Mouse (Mus musculus) limb, embryonic 15.5 days (tissue): ENCODE results near the gene Cfdp1. TPM values are rescaled to one million over a fixed set of nuclear protein-coding genes. Genes with fewer than 3 reads are reported as not detected.
A peak's percentile ranks its signal among the peaks of the same experiment; 100 is the strongest.

ENCODE experiments used
- ATAC-seq: fragments of 200-750 bp; cut with Nextera tagmentation; 2 replicates; pipeline ENCODE4 v1.8.0; 2017; ENCODE audit warnings: low read depth, moderate TSS enrichment; ENCODE audit not compliant: insufficient number of reproducible peaks, low FRiP score, low TSS enrichment
- H3K27ac ChIP-seq: fragments of 300-500 bp; sonication (generic); 2 replicates; pipeline ENCODE4 v1.5.1; 2015; ENCODE audit warnings: moderate library complexity, mild to moderate bottlenecking, inconsistent platforms
- H3K27me3 ChIP-seq: fragments of 300-500 bp; sonication (generic); 2 replicates; pipeline ENCODE4 v1.6.1; 2015; ENCODE audit warnings: inconsistent platforms
- H3K36me3 ChIP-seq: fragments of 300-500 bp; sonication (generic); 2 replicates; pipeline ENCODE4 v1.6.1; 2015; ENCODE audit warnings: inconsistent platforms
- H3K4me1 ChIP-seq: fragments of 300-500 bp; sonication (generic); 2 replicates; pipeline ENCODE4 v1.6.1; 2015; ENCODE audit warnings: inconsistent platforms
- H3K4me2 ChIP-seq: fragments of 300-500 bp; sonication (generic); 2 replicates; pipeline ENCODE4 v1.6.1; 2015; ENCODE audit warnings: mild to moderate bottlenecking, inconsistent platforms
- H3K4me3 ChIP-seq: fragments of 300-500 bp; sonication (generic); 2 replicates; pipeline ENCODE4 v1.5.1; 2015; ENCODE audit warnings: mild to moderate bottlenecking, inconsistent platforms
- H3K9ac ChIP-seq: fragments of 300-500 bp; sonication (generic); 2 replicates; pipeline ENCODE4 v1.6.1; 2015; ENCODE audit warnings: inconsistent platforms
- H3K9me3 ChIP-seq: fragments of 300-500 bp; sonication (generic); 2 replicates; pipeline ENCODE4 v1.6.1; 2016; ENCODE audit warnings: inconsistent platforms
- WGBS: fragments of 180-500 bp; shearing (Covaris S2); methylation state at CpG from one replicate; pipeline ENCODE4 v1.1.7; 2015; 5-methylcytosine and 5-hydroxymethylcytosine counted together
- polyA plus RNA-seq: library from polyadenylated mRNA; unstranded; fragments of >200 nt; fragmentation: Nextera tagmentation; extraction: Ambion mirVana; gene quantifications from 2 replicates; pipeline ENCODE4 v1.2.1, GENCODE M21; 2015

Cfdp1 gene
- polyA plus RNA-seq, 1 experiment from 2014 or later = 232 TPM

GRCm38 (mm10) chr8:111846746-111847145 is 7.3 kb downstream of the Cfdp1 start:
- Histone ChIP-seq H3K27me3 (no peaks in the 10 kb centered on the region), H3K4me3 (no peak overlapping the region), H3K27ac (no peak overlapping the region), H3K4me2 (no peak overlapping the region), H3K9ac (no peak overlapping the region), H3K9me3 (no peaks in the 10 kb centered on the region), H3K4me1 (peaks cover 14% of the 10 kb centered on the region), H3K36me3 (peaks cover 38% of the 10 kb centered on the region)
- 95% methylated on average over 6 of the region's 6 CpGs for WGBS
- ATAC-seq = no peak

- Histone ChIP-seq H3K9ac (no peak overlapping the region), H3K9me3 (no peaks in the 10 kb centered on the region), H3K27ac (no peak overlapping the region), H3K36me3 (peaks cover 46% of the 10 kb centered on the region), H3K4me1 (no peaks in the 10 kb centered on the region), H3K4me2 (no peak overlapping the region), H3K4me3 (no peak overlapping the region), H3K27me3 (no peaks in the 10 kb centered on the region)
- no peak for ATAC-seq
- WGBS = 49% methylated on average over 1 of the region's 1 CpGs
Observed at GRCm38 (mm10) chr8:111835540-111835939, 18.6 kb downstream of the Cfdp1 start.

DNA sequence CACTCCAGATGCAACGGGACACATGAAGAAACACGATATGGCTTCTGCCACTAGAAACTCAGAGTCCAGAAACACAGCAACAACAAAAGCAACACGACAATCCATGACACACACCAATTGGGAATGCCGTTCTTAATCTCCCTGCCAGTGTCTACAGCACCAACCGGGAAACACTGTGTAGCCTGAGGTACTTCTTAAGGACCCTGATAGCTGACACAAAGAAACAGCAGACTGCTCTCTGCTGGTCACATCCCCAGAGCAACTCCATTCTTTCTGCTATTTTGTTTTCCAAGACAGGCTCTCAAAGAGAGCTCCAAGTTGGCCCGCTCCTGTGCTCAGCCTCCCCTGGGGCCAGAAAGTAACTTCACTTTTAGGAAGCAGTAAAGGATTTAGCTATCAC is 20.1 kb downstream of the Cfdp1 start:
- no peak overlapping the region for H3K27ac ChIP-seq

DNA sequence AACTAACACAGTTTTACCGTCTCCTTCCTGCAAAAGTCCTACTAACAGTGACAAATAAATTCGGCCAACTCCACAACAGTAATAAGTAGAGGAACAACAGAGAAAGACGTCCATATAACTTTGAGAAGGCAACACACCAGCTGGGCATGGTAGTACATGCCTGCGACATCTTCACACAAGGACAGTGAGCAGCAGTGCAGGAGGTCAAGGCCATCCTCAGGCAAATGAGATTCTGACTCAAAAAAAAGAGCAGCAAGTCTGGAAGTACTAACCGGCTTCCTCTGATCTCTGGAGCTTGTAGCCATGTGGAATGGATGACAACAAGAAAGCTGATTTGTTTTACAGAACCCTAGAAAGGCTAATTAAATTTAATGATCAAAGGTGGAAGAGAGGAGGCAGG is 21.1 kb downstream of the Cfdp1 start:
- WGBS = 47% methylated on average over 5 of the region's 5 CpGs
- no peak for ATAC-seq
- H3K27me3 ChIP-seq = no peaks in the 10 kb centered on the region

More for the DNA sequence above, 20.1 kb downstream of the Cfdp1 start:
- no peak for ATAC-seq
- no peaks in the 10 kb centered on the region for H3K4me1 ChIP-seq
- peaks cover 45% of the 10 kb centered on the region for H3K36me3 ChIP-seq
- WGBS = 56% methylated on average over 6 of the region's 6 CpGs
- no peaks in the 10 kb centered on the region for H3K27me3 ChIP-seq
- no peak overlapping the region for H3K9ac ChIP-seq
- H3K9me3 ChIP-seq = no peaks in the 10 kb centered on the region
- no peak overlapping the region for H3K4me3 ChIP-seq
- no peak overlapping the region for H3K4me2 ChIP-seq

GRCm38 (mm10) chr8:111831996-111832395 is 22.1 kb downstream of the Cfdp1 start:
- Histone ChIP-seq H3K4me1 (no peaks in the 10 kb centered on the region), H3K4me2 (no peak overlapping the region), H3K36me3 (peaks cover 42% of the 10 kb centered on the region), H3K27ac (no peak overlapping the region), H3K27me3 (no peaks in the 10 kb centered on the region), H3K9ac (no peak overlapping the region), H3K9me3 (no peaks in the 10 kb centered on the region), H3K4me3 (no peak overlapping the region)
- no peak for ATAC-seq
- WGBS = 62% methylated on average over 4 of the region's 4 CpGs

More for the DNA sequence above, 21.1 kb downstream of the Cfdp1 start:
- no peak overlapping the region for H3K4me2 ChIP-seq
- H3K9me3 ChIP-seq = no peaks in the 10 kb centered on the region
- H3K4me3 ChIP-seq = no peak overlapping the region
- H3K36me3 ChIP-seq = peaks cover 45% of the 10 kb centered on the region
- no peaks in the 10 kb centered on the region for H3K4me1 ChIP-seq
- H3K27ac ChIP-seq = no peak overlapping the region
- no peak overlapping the region for H3K9ac ChIP-seq

GRCm38 (mm10) chr8:111828595-111828994 is 25.5 kb downstream of the Cfdp1 start:
- no peak for ATAC-seq
- Histone ChIP-seq H3K4me3 (no peak overlapping the region), H3K36me3 (peaks cover 45% of the 10 kb centered on the region), H3K27me3 (no peaks in the 10 kb centered on the region), H3K4me1 (no peaks in the 10 kb centered on the region), H3K27ac (peak overlapping the region; percentile 54; the same call in 1 of the 2 replicates), H3K4me2 (no peak overlapping the region), H3K9ac (no peak overlapping the region), H3K9me3 (no peaks in the 10 kb centered on the region)
- WGBS = 63% methylated on average over 6 of the region's 6 CpGs

DNA sequence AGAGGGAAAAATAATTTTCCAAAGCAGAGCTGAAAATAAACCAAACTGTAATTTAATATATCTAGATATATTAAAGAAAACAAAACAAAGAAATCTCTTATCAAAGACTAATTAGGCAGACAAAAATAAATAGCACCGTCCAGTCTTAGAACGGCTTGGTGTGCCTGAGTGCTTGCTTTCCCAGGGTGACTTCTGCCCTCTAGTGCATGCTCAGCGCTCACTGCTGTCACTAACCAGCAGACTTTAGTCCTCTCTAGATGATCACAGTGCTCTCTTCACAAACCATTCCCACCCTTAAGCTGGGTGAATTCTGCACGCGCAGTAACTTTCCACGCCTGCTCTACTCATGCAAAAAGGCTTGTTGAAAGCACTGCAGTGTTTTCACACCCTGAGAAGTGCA is 28.9 kb downstream of the Cfdp1 start:
- H3K27ac ChIP-seq = no peak overlapping the region
- no peak for ATAC-seq
- no peaks in the 10 kb centered on the region for H3K9me3 ChIP-seq
- H3K4me2 ChIP-seq = no peak overlapping the region
- no peaks in the 10 kb centered on the region for H3K4me1 ChIP-seq
- no peak overlapping the region for H3K4me3 ChIP-seq
- H3K36me3 ChIP-seq = peaks cover 58% of the 10 kb centered on the region
- WGBS = 72% methylated on average over 6 of the region's 6 CpGs
- no peaks in the 10 kb centered on the region for H3K27me3 ChIP-seq
- no peak overlapping the region for H3K9ac ChIP-seq

- Histone ChIP-seq H3K36me3 (peaks cover 61% of the 10 kb centered on the region), H3K4me3 (no peak overlapping the region), H3K9me3 (no peaks in the 10 kb centered on the region), H3K27ac (no peak overlapping the region), H3K9ac (no peak overlapping the region), H3K4me2 (no peak overlapping the region), H3K4me1 (no peaks in the 10 kb centered on the region), H3K27me3 (no peaks in the 10 kb centered on the region)
- 95% methylated on average over 5 of the region's 5 CpGs for WGBS
- no peak for ATAC-seq
Observed at GRCm38 (mm10) chr8:111824334-111824733, 29.8 kb downstream of the Cfdp1 start.

DNA sequence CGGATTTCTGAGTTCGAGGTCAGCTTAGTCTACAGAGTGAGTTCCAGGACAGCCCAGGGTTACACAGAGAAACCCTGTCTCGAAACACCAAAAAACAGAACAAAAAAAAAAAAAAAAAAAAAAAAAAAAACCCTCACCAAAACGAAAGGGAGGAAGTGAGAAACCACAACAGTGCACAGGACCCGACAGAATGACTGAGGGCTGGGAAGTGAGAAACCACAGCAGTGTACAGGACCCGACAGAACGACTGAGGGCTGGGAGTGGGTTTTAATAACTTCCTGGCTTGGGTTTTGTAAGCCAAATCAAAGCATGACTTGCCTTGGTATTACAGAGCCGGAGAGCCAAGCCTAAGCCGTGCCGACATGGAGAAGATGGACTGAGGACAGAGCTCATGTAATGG is 32.9 kb downstream of the Cfdp1 start:
- no peaks in the 10 kb centered on the region for H3K27me3 ChIP-seq
- no peak overlapping the region for H3K4me2 ChIP-seq
- no peak overlapping the region for H3K9ac ChIP-seq
- no peak overlapping the region for H3K4me3 ChIP-seq
- H3K36me3 ChIP-seq = peaks cover 58% of the 10 kb centered on the region
- 73% methylated on average over 10 of the region's 10 CpGs for WGBS
- 0 out of 2 replicates have a peak, but pooled peaks cover 2% of the 10 kb centered on the region for H3K4me1 ChIP-seq
- no peaks in the 10 kb centered on the region for H3K9me3 ChIP-seq
- ATAC-seq = no peak
- H3K27ac ChIP-seq = no peak overlapping the region

DNA sequence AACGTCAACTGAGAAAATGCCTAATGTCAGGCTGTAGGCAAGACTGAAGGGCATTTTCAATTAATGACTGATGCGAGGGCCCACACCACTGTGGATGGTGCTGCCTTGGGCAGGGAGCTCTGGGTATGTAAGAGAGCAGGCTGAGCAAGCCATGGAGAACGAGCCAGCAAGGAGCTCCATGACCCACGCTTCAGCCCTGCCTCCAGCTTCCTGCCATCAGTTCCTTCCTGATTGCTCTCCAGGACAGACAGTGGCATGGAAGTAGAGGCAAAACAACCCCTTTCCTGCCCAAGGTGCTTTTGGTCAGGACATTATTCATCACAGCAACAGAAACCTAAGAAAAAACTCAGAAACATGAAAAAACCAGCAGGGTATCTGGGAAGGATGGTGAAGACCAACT is 33.4 kb downstream of the Cfdp1 start:
- ATAC-seq = no peak
- H3K27me3 ChIP-seq = no peaks in the 10 kb centered on the region
- no peak overlapping the region for H3K9ac ChIP-seq
- H3K36me3 ChIP-seq = peaks cover 62% of the 10 kb centered on the region
- no peaks in the 10 kb centered on the region for H3K9me3 ChIP-seq
- H3K27ac ChIP-seq = peak overlapping the region; percentile 43; the same call in 1 of the 2 replicates
- 0 out of 2 replicates have a peak, but pooled peaks cover 2% of the 10 kb centered on the region for H3K4me1 ChIP-seq
- no peak overlapping the region for H3K4me3 ChIP-seq
- H3K4me2 ChIP-seq = no peak overlapping the region
- WGBS = 79% methylated on average over 4 of the region's 4 CpGs

GRCm38 (mm10) chr8:111820018-111820417 is 34.1 kb downstream of the Cfdp1 start:
- no peaks in the 10 kb centered on the region for H3K9me3 ChIP-seq
- WGBS = 86% methylated on average over 12 of the region's 12 CpGs
- no peak overlapping the region for H3K4me2 ChIP-seq
- ATAC-seq = no peak
- H3K27ac ChIP-seq = peak overlapping the region; percentile 43; the same call in 1 of the 2 replicates
- no peaks in the 10 kb centered on the region for H3K27me3 ChIP-seq
- no peak overlapping the region for H3K4me3 ChIP-seq
- peaks cover 69% of the 10 kb centered on the region for H3K36me3 ChIP-seq
- H3K9ac ChIP-seq = no peak overlapping the region
- 0 out of 2 replicates have a peak, but pooled peaks cover 2% of the 10 kb centered on the region for H3K4me1 ChIP-seq

- Histone ChIP-seq H3K36me3 (peaks cover 69% of the 10 kb centered on the region), H3K9me3 (no peaks in the 10 kb centered on the region), H3K4me3 (no peak overlapping the region), H3K4me1 (0 out of 2 replicates have a peak, but pooled peaks cover 2% of the 10 kb centered on the region), H3K27ac (peak overlapping the region; percentile 7; the same call in 1 of the 2 replicates), H3K4me2 (no peak overlapping the region), H3K9ac (no peak overlapping the region), H3K27me3 (no peaks in the 10 kb centered on the region)
- ATAC-seq = no peak
- WGBS = 79% methylated on average over 3 of the region's 3 CpGs
Observed at GRCm38 (mm10) chr8:111818556-111818955, 35.5 kb downstream of the Cfdp1 start.

GRCm38 (mm10) chr8:111815078-111815477 is 39.0 kb downstream of the Cfdp1 start:
- H3K4me1 ChIP-seq = 0 out of 2 replicates have a peak, but pooled peaks cover 2% of the 10 kb centered on the region
- peaks cover 44% of the 10 kb centered on the region for H3K36me3 ChIP-seq
- no peaks in the 10 kb centered on the region for H3K9me3 ChIP-seq

More at GRCm38 (mm10) chr8:111815078-111815477, 39.0 kb downstream of the Cfdp1 start:
- H3K4me3 ChIP-seq = no peak overlapping the region
- ATAC-seq = no peak
- WGBS = 91% methylated on average over 4 of the region's 4 CpGs
- no peaks in the 10 kb centered on the region for H3K27me3 ChIP-seq
- H3K9ac ChIP-seq = no peak overlapping the region
- H3K4me2 ChIP-seq = no peak overlapping the region
- H3K27ac ChIP-seq = no peak overlapping the region
